Mouse (Mus musculus) splenic B cell, adult 2 months (primary cell): ENCODE measurements around the gene Osbpl10.
"Not testable (repeated sequence)": the region's sequence is repeated elsewhere in the genome, so short reads cannot be mapped to it uniquely, and the experiment has no call there.

Experiments used
- DNase-seq: peaks from one replicate; pipeline ENCODE4 v3.0.0-alpha.2; 2011; ENCODE audit warnings: low read depth, low spot score
- H3K27me3 ChIP-seq: 2 replicates; pipeline ENCODE4 v1.6.1; 2012; ENCODE audit warnings: mild to moderate bottlenecking, low read length, moderate library complexity, mixed read lengths; ENCODE audit not compliant: control insufficient read depth, poor library complexity, insufficient read depth, severe bottlenecking
- H3K36me3 ChIP-seq: 2 replicates; pipeline ENCODE4 v1.6.1; 2012; ENCODE audit warnings: mild to moderate bottlenecking, low read length, moderate library complexity, mixed read lengths; ENCODE audit not compliant: control insufficient read depth, poor library complexity, insufficient read depth, severe bottlenecking

Osbpl10 gene

GRCm38 (mm10) chr9:114995716-114996115 is 17.3 kb downstream of the Osbpl10 start:
- Histone ChIP-seq H3K36me3 (no peaks in the 10 kb centered on the region), H3K27me3 (no peaks in the 10 kb centered on the region)
- no peak for DNase-seq

- DNase-seq: no peak
- H3K27me3 ChIP-seq: no peaks in the 10 kb centered on the region
- H3K36me3 ChIP-seq: no peaks in the 10 kb centered on the region
These were observed 18.1 kb downstream of the Osbpl10 start for GRCm38 (mm10) chr9:114996489-114996888.

- DNase-seq: no peak
- Histone ChIP-seq H3K27me3 (no peaks in the 10 kb centered on the region), H3K36me3 (no peaks in the 10 kb centered on the region)
These were observed 20.8 kb downstream of the Osbpl10 start for GRCm38 (mm10) chr9:114999010-114999770.

GRCm38 (mm10) chr9:114999771-115000146 is 21.4 kb downstream of the Osbpl10 start:
- no peaks in the 10 kb centered on the region for H3K36me3 ChIP-seq
- no peaks in the 10 kb centered on the region for H3K27me3 ChIP-seq
- no peak for DNase-seq

GRCm38 (mm10) chr9:115005446-115005845 is 27.1 kb downstream of the Osbpl10 start:
- H3K36me3 ChIP-seq: no peaks in the 10 kb centered on the region
- H3K27me3 ChIP-seq: no peaks in the 10 kb centered on the region
- DNase-seq: no peak

- no peak for DNase-seq
- no peaks in the 10 kb centered on the region for H3K27me3 ChIP-seq
These were observed 29.4 kb downstream of the Osbpl10 start for GRCm38 (mm10) chr9:115007776-115008175.

GRCm38 (mm10) chr9:115008194-115008593 is 29.8 kb downstream of the Osbpl10 start:
- no peak for DNase-seq
- no peaks in the 10 kb centered on the region for H3K27me3 ChIP-seq
- H3K36me3 ChIP-seq: no peaks in the 10 kb centered on the region

More at GRCm38 (mm10) chr9:115007776-115008175, 29.4 kb downstream of the Osbpl10 start:
- H3K36me3 ChIP-seq: no peaks in the 10 kb centered on the region

GRCm38 (mm10) chr9:115012367-115012766 is 34.0 kb downstream of the Osbpl10 start:
- Histone ChIP-seq H3K27me3 (no peaks in the 10 kb centered on the region), H3K36me3 (no peaks in the 10 kb centered on the region)
- no peak for DNase-seq

- H3K36me3 ChIP-seq: no peaks in the 10 kb centered on the region
- DNase-seq: no peak
- no peaks in the 10 kb centered on the region for H3K27me3 ChIP-seq
These were observed 41.8 kb downstream of the Osbpl10 start for GRCm38 (mm10) chr9:115020141-115020540.

GRCm38 (mm10) chr9:115021419-115021818 is 43.0 kb downstream of the Osbpl10 start:
- DNase-seq: no peak
- Histone ChIP-seq H3K27me3 (no peaks in the 10 kb centered on the region), H3K36me3 (no peaks in the 10 kb centered on the region)

GRCm38 (mm10) chr9:115023137-115023536 is 44.8 kb downstream of the Osbpl10 start:
- DNase-seq: no peak
- no peaks in the 10 kb centered on the region for H3K27me3 ChIP-seq
- no peaks in the 10 kb centered on the region for H3K36me3 ChIP-seq

GRCm38 (mm10) chr9:115023708-115024383 is 45.5 kb downstream of the Osbpl10 start:
- H3K27me3 ChIP-seq: no peaks in the 10 kb centered on the region
- DNase-seq: no peak
- no peaks in the 10 kb centered on the region for H3K36me3 ChIP-seq

- Histone ChIP-seq H3K27me3 (no peaks in the 10 kb centered on the region), H3K36me3 (no peaks in the 10 kb centered on the region)
- no peak for DNase-seq
These were observed 50.9 kb downstream of the Osbpl10 start for GRCm38 (mm10) chr9:115029307-115029706.

- DNase-seq: no peak
- Histone ChIP-seq H3K36me3 (no peaks in the 10 kb centered on the region), H3K27me3 (no peaks in the 10 kb centered on the region)
These were observed 52.2 kb downstream of the Osbpl10 start for GRCm38 (mm10) chr9:115030581-115030980.

GRCm38 (mm10) chr9:115031046-115031445 is 52.7 kb downstream of the Osbpl10 start:
- H3K27me3 ChIP-seq, DNase-seq: not testable (repeated sequence)

More at GRCm38 (mm10) chr9:115031046-115031445, 52.7 kb downstream of the Osbpl10 start:
- not testable (repeated sequence) for H3K36me3 ChIP-seq
